Mouse (Mus musculus) right cerebral cortex, postnatal 10 days (tissue): ENCODE data around the gene Cdk14.
"Not testable (repeated sequence)": the region's sequence is repeated elsewhere in the genome, so short reads cannot be mapped to it uniquely, and the experiment has no call there.

Source experiments
- DNase-seq, 2 experiments: peaks; one replicate each; pipeline ENCODE4 v3.0.0; 2021; ENCODE audit warnings: low spot score in 2 of 2

Cdk14 gene

GRCm38 (mm10) chr5:5265861-5266786 is 154.0 kb downstream of the Cdk14 start:
- DNase-seq: peak; percentile 86 to 87

GRCm38 (mm10) chr5:5265401-5265841 is 154.7 kb downstream of the Cdk14 start:
- peak; percentile 36 to 47 for DNase-seq

DNA sequence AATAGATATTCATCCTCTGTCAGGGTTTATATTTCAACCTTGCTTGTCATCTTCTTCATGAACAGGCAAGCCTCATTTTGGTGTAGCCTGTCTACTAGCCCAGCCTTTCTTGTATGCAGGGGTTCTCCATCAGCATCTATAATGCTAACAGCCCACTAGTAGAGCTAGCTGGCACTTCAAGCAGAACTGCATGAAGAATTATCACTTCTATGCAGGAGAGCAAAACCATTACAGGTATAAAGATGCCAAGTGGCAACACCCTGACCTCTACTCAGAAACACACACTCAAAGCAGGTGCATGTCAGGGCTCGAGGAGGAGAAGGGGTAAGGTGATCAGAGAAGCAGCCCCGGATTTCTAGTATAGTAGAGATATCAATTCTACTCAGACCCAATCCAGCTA is 155.4 kb downstream of the Cdk14 start:
- no peak for DNase-seq

- no peak for DNase-seq
These were observed 158.3 kb downstream of the Cdk14 start for GRCm38 (mm10) chr5:5261725-5262296.

- no peak for DNase-seq
These were observed 159.0 kb downstream of the Cdk14 start for GRCm38 (mm10) chr5:5260966-5261724.

DNA sequence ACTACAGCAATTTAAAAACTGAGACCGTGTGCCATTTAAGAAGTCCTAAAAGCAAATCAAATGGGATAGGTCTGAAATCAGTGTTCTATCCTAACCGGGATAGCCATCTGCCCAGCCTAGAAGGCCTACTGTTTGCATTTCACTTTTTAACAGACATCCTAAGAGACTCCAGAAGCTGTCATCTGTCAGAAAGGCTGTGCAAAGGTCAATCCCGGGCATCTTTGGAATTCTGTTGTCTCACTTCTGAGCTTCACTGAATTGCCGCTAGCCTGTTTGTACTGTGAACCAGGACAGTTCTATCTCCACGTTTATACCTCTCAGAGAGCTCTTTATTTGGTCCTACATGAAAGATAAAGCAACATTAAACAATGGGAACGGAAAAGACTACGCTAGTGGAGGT is 159.8 kb downstream of the Cdk14 start:
- no peak for DNase-seq

DNA sequence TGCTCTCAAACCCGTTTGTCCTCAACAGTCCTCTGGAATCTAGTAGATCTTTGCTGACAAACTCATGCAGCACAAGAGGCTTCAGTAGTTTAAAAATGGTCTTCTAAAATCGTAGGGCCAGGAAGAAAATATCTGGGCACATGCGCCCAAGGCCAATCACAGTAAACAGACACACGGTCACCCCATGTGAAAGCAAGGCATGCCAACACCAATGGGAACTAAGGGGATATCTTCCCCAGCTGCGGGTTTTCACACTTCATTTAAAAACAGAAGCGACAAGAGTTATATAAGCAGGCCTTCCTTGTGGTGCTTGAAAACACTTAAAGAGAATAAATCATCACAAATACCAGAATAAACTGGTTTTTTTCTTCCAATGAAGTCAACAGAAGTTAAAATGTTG is 165.7 kb downstream of the Cdk14 start:
- DNase-seq: no peak

GRCm38 (mm10) chr5:5253177-5253576 is 166.9 kb downstream of the Cdk14 start:
- no peak for DNase-seq

DNA sequence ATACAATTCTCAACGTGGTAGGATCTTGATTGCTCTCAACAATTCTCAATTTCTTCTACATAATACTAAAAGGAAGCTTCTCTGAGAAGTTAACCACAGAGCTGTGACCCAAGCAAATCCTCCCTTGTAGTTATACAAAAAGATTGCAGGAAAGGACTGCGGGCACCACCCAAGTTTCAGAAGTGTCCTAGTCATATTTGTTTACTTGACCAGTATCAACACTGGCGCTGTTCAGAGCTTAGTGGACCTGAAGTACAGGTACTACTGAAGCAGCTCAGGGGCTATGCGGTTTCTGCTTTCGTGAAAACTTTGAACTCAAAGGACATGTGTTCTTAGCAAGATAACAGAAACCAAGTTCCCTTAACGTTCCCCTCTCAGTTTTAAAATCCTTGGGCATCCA is 172.4 kb downstream of the Cdk14 start:
- no peak for DNase-seq

DNA sequence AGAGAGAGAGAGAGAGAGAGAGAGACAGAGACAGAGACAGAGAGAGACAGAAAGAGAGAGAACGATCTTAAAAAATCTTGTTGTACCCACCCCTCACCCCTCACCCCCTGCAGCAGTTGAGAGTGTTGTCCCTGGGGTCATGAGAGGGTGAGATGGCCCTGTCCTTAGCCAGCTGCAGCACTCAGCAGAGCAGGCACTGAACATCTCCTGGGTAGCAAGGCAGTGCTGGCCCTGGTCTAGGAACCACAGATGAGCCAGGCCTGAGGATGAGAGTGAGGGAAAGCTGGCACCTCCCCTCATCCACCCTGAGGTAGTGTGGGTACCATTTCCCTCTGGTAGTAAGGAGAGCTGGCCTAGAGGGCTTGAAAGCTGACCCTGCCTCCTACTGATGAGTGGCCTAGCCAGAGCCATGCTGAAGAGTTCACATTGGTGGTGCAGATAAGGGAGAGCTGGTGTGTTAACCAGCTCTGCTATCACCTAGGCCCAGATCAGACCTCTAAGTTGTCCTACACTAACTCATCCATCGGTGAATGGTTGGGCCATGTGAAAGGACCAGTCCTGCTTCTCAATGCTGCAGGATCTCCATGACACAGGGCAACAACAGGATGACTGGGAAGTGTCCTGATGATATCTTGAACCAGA is 173.5 kb downstream of the Cdk14 start:
- DNase-seq: no peak

DNA sequence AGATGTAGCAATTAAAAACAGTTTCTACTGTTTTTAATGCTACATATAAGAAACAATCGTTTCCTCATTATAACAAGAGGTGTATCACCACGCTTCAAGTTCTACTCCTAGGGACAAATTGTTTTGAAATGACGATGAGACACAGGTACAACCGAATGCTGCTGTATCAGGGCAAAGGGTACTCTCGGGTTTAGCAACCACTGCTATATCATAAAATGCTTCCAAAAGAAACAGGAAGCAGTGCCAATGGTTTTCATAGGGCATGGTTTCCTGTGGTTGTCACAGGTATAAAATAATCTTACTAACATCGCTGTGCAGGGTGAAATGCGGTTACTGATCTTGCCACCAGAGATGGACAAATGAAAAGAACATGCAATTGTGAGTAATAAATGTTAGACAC is 174.9 kb downstream of the Cdk14 start:
- no peak for DNase-seq

- no peak for DNase-seq
These were observed 176.5 kb downstream of the Cdk14 start for GRCm38 (mm10) chr5:5243648-5244047.

GRCm38 (mm10) chr5:5242704-5243103 is 177.4 kb downstream of the Cdk14 start:
- no peak for DNase-seq

GRCm38 (mm10) chr5:5241088-5241487 is 179.0 kb downstream of the Cdk14 start:
- peak; percentile 46 to 70 for DNase-seq

DNA sequence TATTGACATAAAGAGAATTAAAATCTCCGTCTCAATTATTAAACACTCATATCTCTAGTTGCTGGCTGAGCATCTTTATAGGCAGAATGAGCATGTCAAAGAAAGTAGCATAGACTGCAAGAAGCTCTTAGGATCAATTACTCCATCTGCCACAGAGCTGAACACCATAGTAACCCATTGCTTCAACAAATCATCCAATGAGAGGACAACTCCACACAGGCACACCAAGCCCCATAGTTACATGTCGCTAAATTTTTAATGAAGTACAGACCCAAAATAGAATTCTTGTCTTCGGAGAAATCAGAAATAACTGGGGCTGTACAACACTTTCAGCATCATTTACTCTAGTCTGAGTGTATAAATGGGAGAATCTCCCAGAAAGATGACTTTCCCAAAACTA is 180.0 kb downstream of the Cdk14 start:
- DNase-seq: no peak

GRCm38 (mm10) chr5:5234935-5235334 is 185.2 kb downstream of the Cdk14 start:
- not testable (repeated sequence) for DNase-seq

- DNase-seq: no peak
These were observed 193.1 kb downstream of the Cdk14 start for GRCm38 (mm10) chr5:5226966-5227365.

DNA sequence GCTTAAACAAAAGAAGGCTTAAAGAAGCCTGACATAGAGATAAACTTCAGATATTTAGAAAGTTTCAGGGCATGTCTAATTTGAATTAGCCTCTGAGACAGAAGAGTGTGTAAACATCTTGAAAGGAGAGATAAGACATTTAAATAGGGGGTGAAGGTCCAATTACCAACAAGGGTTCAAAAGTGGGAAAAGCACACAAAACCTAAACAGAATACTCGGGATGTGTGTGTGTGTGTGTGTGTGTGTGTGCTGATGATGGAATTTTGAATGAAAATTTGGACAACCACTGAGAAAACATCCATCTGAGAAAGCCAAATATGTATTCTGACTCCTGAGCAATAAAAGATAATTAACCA is 208.4 kb downstream of the Cdk14 start:
- no peak for DNase-seq

GRCm38 (mm10) chr5:5211034-5211779 is 208.9 kb downstream of the Cdk14 start:
- DNase-seq: no peak

DNA sequence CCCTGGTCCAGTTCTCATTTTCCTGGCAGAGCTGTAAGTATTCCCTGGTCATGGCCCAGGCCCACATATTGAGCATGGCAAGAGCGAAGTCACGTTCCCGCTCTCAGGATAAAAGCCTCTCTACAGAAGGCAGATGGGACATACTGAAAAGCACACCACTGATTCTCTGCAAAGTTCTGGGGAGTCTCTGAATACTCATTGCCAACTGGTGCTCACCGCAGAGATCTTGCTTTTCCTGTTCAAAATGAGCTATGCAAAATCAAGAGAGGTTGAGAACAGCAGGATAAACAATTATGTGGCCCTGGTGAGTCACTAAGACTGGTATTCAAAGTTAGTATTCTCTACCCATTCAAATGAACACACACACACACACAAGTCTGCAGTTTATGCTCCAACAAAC is 212.1 kb downstream of the Cdk14 start:
- DNase-seq: peak in 1 of 2 experiments; percentile 27

DNA sequence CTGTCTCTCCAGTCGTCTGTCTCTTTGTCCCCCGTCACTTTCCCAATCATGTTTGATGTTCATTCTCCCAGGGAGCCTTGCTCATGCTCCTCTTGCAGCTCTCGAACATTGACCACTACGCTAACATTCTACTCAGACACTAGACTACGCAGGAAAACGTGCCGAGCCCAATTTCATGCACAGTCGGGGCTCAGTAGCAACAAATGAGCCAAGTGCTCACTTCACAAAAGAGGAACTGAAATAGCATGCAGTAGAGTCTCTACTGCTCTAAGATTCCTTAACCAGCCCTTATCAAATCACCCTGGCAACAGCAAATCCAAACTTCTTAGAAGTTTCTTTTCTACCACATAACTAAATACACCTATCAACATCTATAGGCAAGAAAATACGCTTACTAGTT is 214.1 kb downstream of the Cdk14 start:
- DNase-seq: no peak
